Mouse (Mus musculus) heart, embryonic 14.5 days (tissue): ENCODE results near the gene Tor3a. TPM values are rescaled to one million over a fixed set of nuclear protein-coding genes. Genes with fewer than 3 reads are reported as not detected.

Experiments used
- ATAC-seq: fragments of 200-750 bp; cut with Nextera tagmentation; 2 replicates; pipeline ENCODE4 v1.8.0; 2017; ENCODE audit warnings: low read depth, moderate TSS enrichment; ENCODE audit not compliant: insufficient number of reproducible peaks, insufficient read depth, low FRiP score
- H3K27ac ChIP-seq, 2 experiments: fragments of 200-500 bp in 1 of 2; fragments of 300-500 bp in 1 of 2; sonication (generic) in 1 of 2; replicated peaks in 1 of 2; 2 replicates each; pipeline ENCODE4 v1.5.1; 2012 to 2014; ENCODE audit warnings: low read depth in 2 of 2, low read length in 2 of 2, control low read depth in 1 of 2, mild to moderate bottlenecking in 1 of 2, mixed read lengths in 1 of 2; ENCODE audit not compliant: control insufficient read depth in 1 of 2, insufficient read depth in 1 of 2
- H3K27me3 ChIP-seq: fragments of 300-500 bp; sonication (generic); 2 replicates; pipeline ENCODE4 v1.6.1; 2014; ENCODE audit warnings: mild to moderate bottlenecking, low read length, control low read depth; ENCODE audit not compliant: control insufficient read depth, insufficient read depth
- H3K36me3 ChIP-seq: fragments of 300-500 bp; sonication (generic); 2 replicates; pipeline ENCODE4 v1.6.1; 2014; ENCODE audit warnings: mild to moderate bottlenecking, control low read depth, low read length, mixed read lengths; ENCODE audit not compliant: control insufficient read depth, insufficient read depth
- H3K4me1 ChIP-seq, 2 experiments: fragments of 200-500 bp in 1 of 2; fragments of 300-500 bp in 1 of 2; sonication (generic) in 1 of 2; 2 replicates each; pipeline ENCODE4 v1.6.1; 2012 to 2014; ENCODE audit warnings: low read length in 2 of 2, control low read depth in 1 of 2, mixed read lengths in 1 of 2; ENCODE audit not compliant: control insufficient read depth in 2 of 2, insufficient read depth in 2 of 2
- H3K4me2 ChIP-seq: fragments of 300-500 bp; sonication (generic); 2 replicates; pipeline ENCODE4 v1.6.1; 2014; ENCODE audit warnings: mild to moderate bottlenecking, low read length
- H3K4me3 ChIP-seq, 2 experiments: fragments of 200-500 bp in 1 of 2; fragments of 300-500 bp in 1 of 2; sonication (generic) in 1 of 2; 2 replicates each; pipeline ENCODE4 v1.5.1; 2012 to 2014; ENCODE audit warnings: low read length in 2 of 2, mild to moderate bottlenecking in 2 of 2, control low read depth in 1 of 2, low read depth in 1 of 2, moderate library complexity in 1 of 2; ENCODE audit not compliant: control insufficient read depth in 1 of 2, insufficient read depth in 1 of 2
- H3K9ac ChIP-seq: fragments of 300-500 bp; sonication (generic); 2 replicates; pipeline ENCODE4 v1.6.1; 2014; ENCODE audit warnings: mild to moderate bottlenecking, low read length
- H3K9me3 ChIP-seq: fragments of 300-500 bp; sonication (generic); 2 replicates; pipeline ENCODE4 v1.6.1; 2016; ENCODE audit warnings: low read length, control low read depth; ENCODE audit not compliant: control insufficient read depth
- WGBS: fragments of 180-500 bp; shearing (Covaris S2); extraction: QIAGEN DNeasy Blood & Tissue Kit; methylation state at CpG from one replicate; pipeline ENCODE4 v1.1.7; 2014; 5-methylcytosine and 5-hydroxymethylcytosine counted together
- polyA plus RNA-seq: library from polyadenylated mRNA; unstranded; fragments of >200 nt; fragmentation: Nextera tagmentation; extraction: Ambion mirVana; gene quantifications from 2 replicates; pipeline ENCODE4 v1.2.1, GENCODE M21; 2014

Tor3a gene
- polyA plus RNA-seq, 1 experiment from 2014 or later = 8.4 TPM

DNA sequence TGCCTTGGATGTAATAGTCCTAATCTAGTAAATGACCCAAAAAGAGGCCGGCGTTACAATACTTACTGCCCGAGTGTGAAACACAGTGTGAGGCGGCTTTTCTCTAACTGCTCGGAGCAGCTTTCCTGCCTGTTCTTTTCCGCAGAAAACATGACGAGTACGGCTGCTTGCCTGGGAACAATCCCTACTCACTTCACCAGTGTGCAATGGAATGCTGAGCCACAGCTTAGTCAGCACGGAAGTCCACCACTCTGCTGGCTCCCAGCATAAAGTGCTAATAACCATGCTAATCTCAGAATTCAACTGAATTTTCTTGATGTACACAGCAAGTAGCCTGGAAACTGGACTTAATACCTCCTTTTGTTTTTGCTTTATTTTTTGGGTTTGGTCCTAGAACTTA is 5.4 kb upstream of the Tor3a start:
- H3K36me3 ChIP-seq = peaks cover 39% of the 10 kb centered on the region
- no peaks in the 10 kb centered on the region for H3K9me3 ChIP-seq
- WGBS = 53% methylated on average over 9 of the region's 9 CpGs
- H3K9ac ChIP-seq = no peak overlapping the region
- no peak for ATAC-seq
- no peak overlapping the region for H3K4me3 ChIP-seq
- H3K27ac ChIP-seq = no peak overlapping the region
- no peak overlapping the region for H3K4me2 ChIP-seq
- H3K27me3 ChIP-seq = no peaks in the 10 kb centered on the region
- 0 out of 4 replicates have a peak, but pooled peaks cover 0 to 4% of the 10 kb centered on the region in 2 experiments for H3K4me1 ChIP-seq

DNA sequence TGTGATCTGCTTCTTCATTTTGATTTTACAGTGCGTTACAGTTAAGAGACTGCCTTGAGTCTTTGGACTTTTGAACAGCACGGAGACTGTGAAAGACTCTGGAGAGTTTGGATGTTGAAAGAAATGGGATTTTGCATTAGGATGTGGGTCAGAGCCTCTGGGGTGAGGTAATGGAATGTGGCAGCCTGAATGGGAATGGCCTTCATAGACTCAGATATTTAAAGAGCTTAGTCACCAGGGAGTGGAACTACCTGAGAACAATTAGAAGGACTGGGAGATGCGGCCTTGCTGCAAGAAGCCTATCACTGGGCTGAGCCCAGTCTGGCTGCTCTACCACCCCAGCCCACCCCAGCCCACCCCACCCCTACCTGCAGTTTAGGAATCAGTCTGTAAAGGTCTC is 3.1 kb upstream of the Tor3a start:
- Histone ChIP-seq H3K36me3 (peaks cover 22% of the 10 kb centered on the region), H3K4me3 (no peak overlapping the region), H3K4me2 (no peak overlapping the region), H3K4me1 (peaks cover 4 to 7% of the 10 kb centered on the region in 2 experiments; a peak in 2 of 4 replicates), H3K9ac (no peak overlapping the region), H3K9me3 (no peaks in the 10 kb centered on the region), H3K27ac (no peak overlapping the region), H3K27me3 (no peaks in the 10 kb centered on the region)
- ATAC-seq = no peak
- WGBS = 78% methylated on average over 3 of the region's 3 CpGs

DNA sequence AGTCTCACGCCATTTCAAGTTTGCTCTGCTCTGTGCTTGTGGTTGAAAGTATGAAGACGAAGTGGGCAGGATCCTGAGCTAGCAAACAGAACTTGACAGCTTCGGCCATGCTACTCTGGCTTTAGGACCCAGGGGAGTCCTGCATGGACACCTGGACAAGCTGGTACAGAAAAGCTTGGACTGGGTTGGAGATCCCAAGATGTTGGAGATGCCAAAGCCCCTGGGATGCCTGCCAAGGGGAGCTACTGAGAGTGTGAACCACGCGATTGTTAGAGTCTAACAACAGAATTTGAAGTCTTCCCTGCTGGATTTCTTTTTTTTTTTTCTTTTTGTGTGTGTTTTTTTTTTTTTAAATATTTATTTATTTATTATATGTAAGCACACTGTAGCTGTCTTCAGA is 2.4 kb upstream of the Tor3a start:
- 0 out of 2 replicates have a peak overlapping the region, but pooled peaks have one; percentile 17 for H3K4me2 ChIP-seq
- no peak for ATAC-seq
- peaks cover 22% of the 10 kb centered on the region for H3K36me3 ChIP-seq
- H3K4me1 ChIP-seq = peaks cover 4 to 7% of the 10 kb centered on the region in 2 experiments; a peak in 2 of 4 replicates
- no peak overlapping the region for H3K27ac ChIP-seq
- WGBS = 71% methylated on average over 5 of the region's 5 CpGs
- no peak overlapping the region for H3K4me3 ChIP-seq
- no peaks in the 10 kb centered on the region for H3K9me3 ChIP-seq
- no peak overlapping the region for H3K9ac ChIP-seq
- no peaks in the 10 kb centered on the region for H3K27me3 ChIP-seq

DNA sequence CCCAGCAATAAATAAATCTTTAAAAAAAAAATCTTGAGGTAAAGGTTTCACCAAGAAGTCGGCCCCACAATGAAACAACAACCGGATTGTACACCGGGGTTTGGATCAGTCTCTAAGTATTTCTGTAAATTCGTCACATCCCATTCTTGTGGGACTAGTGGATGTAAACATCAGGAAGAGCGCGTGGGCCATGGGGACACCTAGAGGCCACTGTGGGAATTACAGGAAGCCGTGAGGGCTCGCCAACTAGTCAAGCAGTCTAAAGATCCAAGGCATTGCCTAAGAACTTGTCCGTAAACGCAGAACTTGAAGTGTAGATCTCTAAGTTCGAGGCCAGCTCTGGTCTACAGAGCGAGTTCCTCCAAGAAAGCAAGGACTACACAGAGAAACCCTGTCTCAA is 2.0 kb upstream of the Tor3a start:
- Histone ChIP-seq H3K4me3 (no peak overlapping the region), H3K27me3 (no peaks in the 10 kb centered on the region), H3K27ac (no peak overlapping the region), H3K9ac (no peak overlapping the region), H3K9me3 (no peaks in the 10 kb centered on the region), H3K36me3 (peaks cover 19% of the 10 kb centered on the region), H3K4me2 (0 out of 2 replicates have a peak overlapping the region, but pooled peaks have one; percentile 17), H3K4me1 (peaks cover 4 to 7% of the 10 kb centered on the region in 2 experiments; a peak in 2 of 4 replicates)
- 23% methylated on average over 12 of the region's 12 CpGs for WGBS
- ATAC-seq = no peak

DNA sequence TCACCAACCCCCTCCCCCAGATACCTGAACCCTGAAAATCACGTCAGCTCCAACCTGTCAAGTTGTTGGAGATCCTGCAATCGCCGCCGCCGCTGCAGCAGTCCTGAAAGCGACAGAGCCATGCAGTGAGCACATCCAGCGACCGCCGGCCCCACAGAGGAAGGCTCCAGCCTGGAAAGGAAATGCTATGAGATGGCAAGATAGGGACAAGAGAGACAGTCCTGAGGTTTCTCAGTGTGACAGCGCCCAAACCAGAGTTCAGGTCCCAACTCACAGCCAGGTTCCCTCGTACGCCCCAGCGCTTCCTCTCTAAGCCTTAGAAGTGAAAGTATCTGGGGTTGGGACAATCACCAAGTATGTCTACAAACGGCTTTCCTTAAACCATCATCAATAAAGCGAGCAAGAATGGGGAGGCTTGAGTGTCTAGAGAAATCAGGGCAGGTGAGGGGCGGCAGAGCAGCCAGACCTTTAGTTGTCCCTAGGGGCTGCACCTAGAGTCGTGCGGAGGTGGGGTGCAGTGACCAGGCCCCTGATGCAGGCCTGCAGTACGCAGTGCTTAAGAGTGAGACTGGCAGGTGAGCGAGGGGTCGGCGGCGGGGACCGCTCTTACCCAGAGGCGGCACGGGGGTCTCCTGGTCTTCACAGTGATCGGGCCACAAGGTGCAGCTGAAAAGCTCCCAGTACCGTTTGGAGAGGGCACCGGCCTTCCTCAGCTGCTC is 521 bp downstream of the Tor3a start:
- Histone ChIP-seq H3K4me2 (peak overlapping the region; percentile 95), H3K9me3 (no peaks in the 10 kb centered on the region), H3K4me1 (peaks cover 6 to 10% of the 10 kb centered on the region in 2 experiments; a peak in 3 of 4 replicates), H3K9ac (peak overlapping the region; percentile 78), H3K36me3 (no peaks in the 10 kb centered on the region), H3K4me3 (peak overlapping the region; percentile 64 to 71), H3K27me3 (no peaks in the 10 kb centered on the region), H3K27ac (peak overlapping the region in 1 of 2 experiments; percentile 12; a peak in 1 of 4 replicates)
- WGBS = under 1% methylated on average over 29 of the region's 29 CpGs
- ATAC-seq = no peak

DNA sequence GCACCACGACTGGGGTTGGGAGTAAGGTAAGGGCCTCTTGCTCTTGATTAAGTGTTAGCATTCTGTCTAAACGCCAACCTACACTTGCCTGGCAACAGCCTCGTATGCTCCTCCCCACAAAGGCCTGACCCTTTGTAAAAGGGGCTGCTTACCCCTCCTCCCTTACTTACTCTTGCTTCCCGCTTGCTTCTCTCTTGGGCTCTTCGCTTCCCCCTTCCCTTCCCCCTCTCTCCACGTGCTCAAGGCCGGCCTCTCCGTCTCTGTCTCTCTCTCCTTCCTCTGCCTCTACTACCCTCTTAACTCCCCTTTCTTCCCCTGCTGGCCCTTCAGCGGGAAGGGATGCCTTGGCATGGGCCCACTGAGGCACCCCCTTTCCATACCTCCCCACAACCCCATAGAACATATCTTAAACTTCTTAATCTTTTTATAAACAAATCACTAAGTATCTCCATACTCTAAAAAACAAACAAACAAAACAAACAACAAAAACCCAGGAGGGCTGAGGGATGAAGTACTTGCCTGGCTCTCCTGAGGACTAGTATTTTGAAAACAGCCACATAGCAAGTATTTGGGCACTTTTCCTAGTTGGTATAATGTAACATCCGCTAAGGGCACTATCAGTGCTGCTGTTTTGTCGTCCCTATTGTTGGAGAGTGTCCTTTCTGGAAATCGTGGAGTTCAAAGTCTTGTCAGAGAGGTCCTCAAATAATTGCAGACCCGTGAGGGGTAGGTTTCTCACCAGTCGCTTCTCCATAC is 1.3 kb downstream of the Tor3a start:
- Histone ChIP-seq H3K4me3 (peak overlapping the region; percentile 64 to 71), H3K27me3 (no peaks in the 10 kb centered on the region), H3K9me3 (no peaks in the 10 kb centered on the region), H3K27ac (peak overlapping the region in 1 of 2 experiments; percentile 12; a peak in 1 of 4 replicates), H3K9ac (peak overlapping the region; percentile 78), H3K4me1 (peaks cover 7 to 15% of the 10 kb centered on the region in 2 experiments; a peak in 3 of 4 replicates), H3K4me2 (peak overlapping the region; percentile 95), H3K36me3 (no peaks in the 10 kb centered on the region)
- WGBS = 18% methylated on average over 14 of the region's 14 CpGs
- no peak for ATAC-seq

DNA sequence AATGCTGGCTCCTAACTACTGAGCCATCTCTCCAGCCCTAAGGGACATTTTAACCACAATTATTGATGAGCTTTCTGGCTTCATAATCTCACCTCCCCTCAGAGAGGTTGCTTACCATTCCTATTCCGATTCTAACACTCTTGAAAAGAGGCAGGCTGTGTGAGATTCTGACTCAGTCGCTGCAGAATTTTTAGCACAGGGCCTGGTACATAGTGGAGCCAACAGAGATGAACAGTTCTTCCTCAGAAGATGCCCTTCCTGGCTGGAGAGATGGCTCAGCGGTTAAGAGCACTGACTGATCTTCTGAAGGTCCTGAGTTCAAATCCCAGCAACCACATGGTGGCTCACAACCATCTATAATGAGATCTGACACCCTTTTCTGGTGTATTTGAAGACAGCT is 2.2 kb downstream of the Tor3a start:
- H3K4me2 ChIP-seq = no peak overlapping the region
- 82% methylated on average over 3 of the region's 3 CpGs for WGBS

More for the DNA sequence above, 2.2 kb downstream of the Tor3a start:
- Histone ChIP-seq H3K36me3 (no peaks in the 10 kb centered on the region), H3K4me3 (no peak overlapping the region), H3K4me1 (peaks cover 15 to 25% of the 10 kb centered on the region in 2 experiments; a peak in 3 of 4 replicates), H3K27me3 (no peaks in the 10 kb centered on the region), H3K9me3 (no peaks in the 10 kb centered on the region), H3K27ac (no peak overlapping the region), H3K9ac (no peak overlapping the region)
- no peak for ATAC-seq
